Mouse (Mus musculus): ENCODE results near the gene Phykpl. TPM values are rescaled to one million over a fixed set of nuclear protein-coding genes. Genes with fewer than 3 reads are reported as not detected.

Gene Phykpl
- polyA plus RNA-seq, 1 experiment from 2014 or later, result 16.9 TPM

DNA sequence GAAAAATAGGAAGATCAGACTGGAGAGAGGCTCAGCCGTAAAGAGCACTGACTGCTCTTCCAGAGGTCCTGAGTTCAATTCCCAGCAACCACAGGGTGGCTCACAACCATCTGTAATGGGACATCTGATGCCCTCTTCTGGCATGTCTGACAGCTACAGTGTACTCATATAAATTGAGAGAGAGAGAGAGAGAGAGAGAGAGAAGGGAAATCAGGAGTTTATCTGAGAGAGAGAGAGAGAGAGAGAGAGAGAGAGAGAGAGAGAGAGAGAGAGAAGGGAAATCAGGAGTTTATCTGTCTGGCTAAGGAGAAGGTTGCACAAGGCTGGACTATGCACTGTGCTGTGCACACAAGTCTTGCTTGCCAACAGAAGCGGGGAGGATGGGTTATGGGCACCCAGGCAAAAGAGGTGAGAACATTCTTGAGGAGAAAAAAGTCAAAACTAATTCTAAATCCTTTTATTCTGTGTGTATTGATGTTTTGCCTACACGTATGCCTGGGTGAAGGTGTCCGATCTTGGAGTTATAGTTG, 68.4 kb downstream of the Phykpl start:
- WGBS, result 95% methylated on average over 4 of the region's 4 CpGs
- no peak overlapping the region for H3K4me3 ChIP-seq (replicated peaks)

DNA sequence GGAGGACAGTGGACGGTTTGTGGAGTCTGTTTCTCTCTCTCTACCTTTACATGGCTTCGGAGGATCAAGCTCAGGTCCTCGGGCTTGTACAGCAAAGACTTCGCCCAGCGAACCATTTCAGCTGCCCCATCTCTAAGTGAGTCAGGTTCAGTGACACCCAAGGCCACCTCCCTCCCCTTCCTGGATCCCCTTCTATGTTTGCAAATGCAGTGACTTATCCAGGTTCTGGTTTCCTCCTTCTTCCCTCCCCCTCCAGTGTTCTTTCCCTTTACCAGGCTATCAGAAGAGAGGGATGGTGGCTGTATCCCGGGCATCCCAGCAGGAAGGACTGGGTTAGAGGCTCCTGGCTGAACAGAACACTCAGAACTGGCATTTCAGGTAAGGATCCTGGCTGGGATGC, 69.2 kb downstream of the Phykpl start:
- no peak for ATAC-seq (ENCODE audit: insufficient number of reproducible peaks, insufficient read depth, low FRiP score, low TSS enrichment, low read depth)
- H3K4me2 ChIP-seq, result no peak overlapping the region

More for the DNA sequence above, 68.4 kb downstream of the Phykpl start:
- no peak for ATAC-seq (ENCODE audit: insufficient number of reproducible peaks, insufficient read depth, low FRiP score, low TSS enrichment, low read depth)
- no peaks in the 10 kb centered on the region for H3K36me3 ChIP-seq
- H3K4me2 ChIP-seq, result no peak overlapping the region
- no peak overlapping the region for H3K27ac ChIP-seq
- H3K9ac ChIP-seq (replicated peaks), result no peak overlapping the region
- H3K9me3 ChIP-seq, result no peaks in the 10 kb centered on the region; the same call in 1 of the 2 replicates
- peaks cover 38% of the 10 kb centered on the region for H3K4me1 ChIP-seq (replicated peaks)
- H3K27me3 ChIP-seq, result peaks cover 5% of the 10 kb centered on the region; the same call in 1 of the 2 replicates

More for the DNA sequence above, 69.2 kb downstream of the Phykpl start:
- 80% methylated on average over 6 of the region's 6 CpGs for WGBS
- Histone ChIP-seq H3K4me3 (replicated peaks) (no peak overlapping the region), H3K36me3 (no peaks in the 10 kb centered on the region), H3K27ac (no peak overlapping the region), H3K9ac (replicated peaks) (no peak overlapping the region; the same call in 1 of the 2 replicates), H3K27me3 (peaks cover 5% of the 10 kb centered on the region; the same call in 1 of the 2 replicates), H3K4me1 (replicated peaks) (peaks cover 38% of the 10 kb centered on the region), H3K9me3 (no peaks in the 10 kb centered on the region; the same call in 1 of the 2 replicates)

Other genes with a start within 250 kb of the Phykpl start
- 732 and 757 TPM in 2 replicates for gene Hnrnpab, start 22.1 kb downstream of the Phykpl start, polyA plus RNA-seq (2016; fragmentation: Nextera tagmentation; extraction: Ambion mirVana)
- 145 and 149 TPM in 2 replicates for gene Nhp2, start 35.0 kb downstream of the Phykpl start, polyA plus RNA-seq (2016; fragmentation: Nextera tagmentation; extraction: Ambion mirVana)
- 41.5 and 42.6 TPM in 2 replicates for gene Rmnd5b, start 51.1 kb downstream of the Phykpl start, polyA plus RNA-seq (2016; fragmentation: Nextera tagmentation; extraction: Ambion mirVana)
- 28.0 and 29.5 TPM in 2 replicates for gene N4bp3, start 66.1 kb downstream of the Phykpl start, polyA plus RNA-seq (2016; fragmentation: Nextera tagmentation; extraction: Ambion mirVana)
- gene D930048N14Rik, start 66.2 kb downstream of the Phykpl start, polyA plus RNA-seq (2016; fragmentation: Nextera tagmentation; extraction: Ambion mirVana), result 2.5 and 3.7 TPM in 2 replicates
- gene 0610009B22Rik, start 104.1 kb downstream of the Phykpl start, polyA plus RNA-seq (2016; fragmentation: Nextera tagmentation; extraction: Ambion mirVana), result 93.9 and 100 TPM in 2 replicates
- gene Sec24a, start 178.9 kb downstream of the Phykpl start, polyA plus RNA-seq (2016; fragmentation: Nextera tagmentation; extraction: Ambion mirVana), result 12.7 and 13.3 TPM in 2 replicates
- gene Sar1b, start 178.9 kb downstream of the Phykpl start, polyA plus RNA-seq (2016; fragmentation: Nextera tagmentation; extraction: Ambion mirVana), result 84.6 and 89.7 TPM in 2 replicates